Mouse (Mus musculus) lung, adult 2 months (tissue): ENCODE results near the gene Nop14.

ENCODE experiments used
- CTCF ChIP-seq: fragments of 200-500 bp; IDR thresholded peaks from 2 replicates; pipeline ENCODE4 v1.5.1; 2011; ENCODE audit warnings: mild to moderate bottlenecking, low read length, control low read depth; ENCODE audit not compliant: insufficient read depth
- POLR2A ChIP-seq: fragments of 200-500 bp; IDR thresholded peaks from 2 replicates; pipeline ENCODE4 v1.6.1; 2011; ENCODE audit warnings: low read depth, mild to moderate bottlenecking, control low read depth, low read length, borderline replicate concordance; ENCODE audit errors: extremely low read depth

GRCm38 (mm10) chr5:34659686-34660590 lies at the start of gene Nop14, which contains the start of gene Grk4:
- peak; percentile 51; the same call in 1 of the 2 replicates for TF ChIP-seq CTCF
- peak; percentile 91; the same call in 1 of the 2 replicates for TF ChIP-seq POLR2A
